Mouse (Mus musculus): ENCODE measurements around the gene Tmem201. TPM values are rescaled to one million over a fixed set of nuclear protein-coding genes. Genes with fewer than 3 reads are reported as not detected.
A peak's percentile ranks its signal among the peaks of the same experiment; 100 is the strongest.

The Tmem201 gene
- total and polyA plus RNA-seq, 3 experiments: 6.4 to 29.2 (median 16.2) TPM

GRCm38 (mm10) chr4:149774094-149774470 is 36.2 kb upstream of the Tmem201 start, which contains the start of gene Slc25a33:
Gene Slc25a33, minus strand, starts transcription at chr4:149774277.
- Histone ChIP-seq H3K36me3 (replicated peaks in 1 of 2; ENCODE audit: control insufficient read depth in 1 of 2, insufficient read depth in 1 of 2, low read length in 1 of 2) (peaks cover 0 to 19% of the 10 kb centered on the region in 2 experiments), H3K4me3 (replicated peaks in 1 of 3; ENCODE audit: low read depth in 2 of 3, low read length in 2 of 3, poor library complexity in 1 of 3) (peak within 1 kb of the TSS; percentile 84 to 97 (median 94)), H3K4me2 (ENCODE audit: insufficient read depth, low read depth, poor library complexity, severe bottlenecking) (peak within 1 kb of the TSS; percentile 68), H3K79me2 (replicated peaks; ENCODE audit: control insufficient read depth, extremely low read depth, insufficient read depth, poor library complexity, severe bottlenecking) (peaks cover 36% of the 10 kb centered on the region), H3K9ac (ENCODE audit: insufficient read depth, low read depth) (peak within 1 kb of the TSS; percentile 80), H3K27ac (ENCODE audit: insufficient read depth, low read depth) (peak within 1 kb of the TSS; percentile 63), H3K9me3 (replicated peaks; ENCODE audit: low read length) (no peaks in the 10 kb centered on the region), H3K27me3 (replicated peaks) (peaks cover 4% of the 10 kb centered on the region), H3K4me1 (ENCODE audit: control insufficient read depth in 1 of 2, insufficient read depth in 2 of 2) (peaks cover 17 to 42% of the 10 kb centered on the region in 2 experiments)
- DNase-seq (ENCODE audit: extremely low read depth): peak; percentile 86
- peak; percentile 78 for TF ChIP-seq TCF12 (IDR thresholded peaks at IDR 0.05; ENCODE audit: low read depth, low read length)
- TF ChIP-seq UBTF (IDR thresholded peaks at IDR 0.05; ENCODE audit: low read depth, low read length): peak; percentile 90
- peak; percentile 95 for TF ChIP-seq MXI1 (IDR thresholded peaks at IDR 0.05; ENCODE audit: low read depth, low read length)
- TF ChIP-seq ELF1 (IDR thresholded peaks at IDR 0.05; ENCODE audit: low read depth, low read length): peak; percentile 52; the same call in 1 of the 2 replicates
- TF ChIP-seq ZNF384 (IDR thresholded peaks at IDR 0.05; ENCODE audit: low read depth, low read length): no peak
- TF ChIP-seq JUND (conservative IDR thresholded peaks at IDR 0.05; ENCODE audit: low read depth, low read length): no peak
- TF ChIP-seq BHLHE40 (IDR thresholded peaks at IDR 0.05; ENCODE audit: low read depth, low read length): peak; percentile 96
- no peak for TF ChIP-seq POLR2AphosphoS2 (IDR thresholded peaks at IDR 0.05; ENCODE audit: low read depth, low read length)
- TF ChIP-seq IRF4 (IDR thresholded peaks at IDR 0.05; ENCODE audit: low read depth, low read length): 0 out of 2 replicates have a peak, but pooled peaks have one; percentile 15
- peak; percentile 52 for TF ChIP-seq MEF2A (IDR thresholded peaks at IDR 0.05; ENCODE audit: borderline replicate concordance, low read depth, low read length)
- TF ChIP-seq SIN3A (IDR thresholded peaks at IDR 0.05; ENCODE audit: low read length): peak; percentile 77; the same call in 1 of the 2 replicates
- no peak; the same call in 1 of the 2 replicates for TF ChIP-seq USF2 (conservative IDR thresholded peaks at IDR 0.05; ENCODE audit: low read depth, low read length)
- 0 out of 2 replicates have a peak, but pooled peaks have one; percentile 18 for TF ChIP-seq MYC (IDR thresholded peaks at IDR 0.05; ENCODE audit: low read depth, low read length)
- 0 out of 2 replicates have a peak, but pooled peaks have one; percentile 47 for TF ChIP-seq TBP (conservative IDR thresholded peaks at IDR 0.05; ENCODE audit: low read depth, low read length)
- TF ChIP-seq MAX (IDR thresholded peaks at IDR 0.05; ENCODE audit: low read length): peak; percentile 68
- peak; percentile 94 for TF ChIP-seq NELFE (IDR thresholded peaks at IDR 0.05; ENCODE audit: low read depth, low read length)
- TF ChIP-seq RCOR1 (conservative IDR thresholded peaks at IDR 0.05; ENCODE audit: low read depth, low read length): no peak
- peak; percentile 94 for TF ChIP-seq POLR2A (IDR thresholded peaks at IDR 0.05; ENCODE audit: low read depth, low read length)
- TF ChIP-seq NRF1 (IDR thresholded peaks at IDR 0.05; ENCODE audit: low read depth, low read length): peak; percentile 74
- peak; percentile 94 for TF ChIP-seq USF1 (IDR thresholded peaks at IDR 0.05; ENCODE audit: low read depth, low read length)
- TF ChIP-seq ZC3H11A (IDR thresholded peaks at IDR 0.05; ENCODE audit: low read depth, low read length): no peak
- TF ChIP-seq ZMIZ1 (IDR thresholded peaks at IDR 0.05; ENCODE audit: low read depth, low read length): peak; percentile 93
- in situ Hi-C loops (cut with MboI; ENCODE audit: low pct_ligation_motif_present, low pct_unique_long_range_greater_than_20kb, low sequenced_read_pairs) (no loop called here), dilution Hi-C loops (cut with MboI; ENCODE audit: extremely low pct_ligation_motif_present, extremely low pct_unique_long_range_greater_than_20kb, low sequenced_read_pairs) (no loop called here)
